Mouse (Mus musculus) intestine, embryonic 14.5 days (tissue): ENCODE measurements around the gene Dmrtc2. TPM values are rescaled to one million over a fixed set of nuclear protein-coding genes. Genes with fewer than 3 reads are reported as not detected.
"Not testable (repeated sequence)": the region's sequence is repeated elsewhere in the genome, so short reads cannot be mapped to it uniquely, and the experiment has no call there.

ENCODE experiments used
- ATAC-seq: fragments of 200-750 bp; cut with Nextera tagmentation; replicated peaks from 2 replicates; pipeline ENCODE4 v1.8.0; 2017; ENCODE audit warnings: low read depth, moderate number of reproducible peaks, moderate TSS enrichment, moderate library complexity; ENCODE audit not compliant: low FRiP score, low TSS enrichment
- DNase-seq: peaks from one replicate; pipeline ENCODE4 v3.0.0-alpha.2; 2018; ENCODE audit warnings: low spot score
- H3K27ac ChIP-seq: fragments of 300-500 bp; sonication (generic); 2 replicates; pipeline ENCODE4 v1.5.1; 2014; ENCODE audit warnings: low read depth, mild to moderate bottlenecking, control low read depth
- H3K27me3 ChIP-seq: fragments of 300-500 bp; sonication (generic); replicated peaks from 2 replicates; pipeline ENCODE4 v1.6.1; 2014; ENCODE audit warnings: low read length, control low read depth; ENCODE audit not compliant: control insufficient read depth, insufficient read depth
- H3K36me3 ChIP-seq: fragments of 300-500 bp; sonication (generic); 2 replicates; pipeline ENCODE4 v1.6.1; 2014; ENCODE audit warnings: low read length, control low read depth; ENCODE audit not compliant: control insufficient read depth, insufficient read depth
- H3K4me1 ChIP-seq: fragments of 300-500 bp; sonication (generic); replicated peaks from 2 replicates; pipeline ENCODE4 v1.6.1; 2014; ENCODE audit warnings: low read length, control low read depth, mixed read lengths; ENCODE audit not compliant: control insufficient read depth, insufficient read depth
- H3K4me2 ChIP-seq: fragments of 300-500 bp; sonication (generic); 2 replicates; pipeline ENCODE4 v1.6.1; 2014; ENCODE audit warnings: low read length
- H3K4me3 ChIP-seq: fragments of 300-500 bp; sonication (generic); 2 replicates; pipeline ENCODE4 v1.5.1; 2014; ENCODE audit warnings: low read depth, low read length, control low read depth, mixed read lengths
- H3K9ac ChIP-seq: fragments of 300-500 bp; sonication (generic); 2 replicates; pipeline ENCODE4 v1.6.1; 2014; ENCODE audit warnings: mild to moderate bottlenecking, low read length
- H3K9me3 ChIP-seq: fragments of 300-500 bp; sonication (generic); 2 replicates; pipeline ENCODE4 v1.6.1; 2016; ENCODE audit warnings: low read length, control low read depth; ENCODE audit not compliant: control insufficient read depth
- WGBS: fragments of 180-500 bp; shearing (Covaris S2); extraction: QIAGEN DNeasy Blood & Tissue Kit; methylation state at CpG from one replicate; pipeline ENCODE4 v1.1.7; 2014; 5-methylcytosine and 5-hydroxymethylcytosine counted together
- polyA plus RNA-seq: library from polyadenylated mRNA; unstranded; fragments of >200 nt; fragmentation: Nextera tagmentation; extraction: Ambion mirVana; gene quantifications from 2 replicates; pipeline ENCODE4 v1.2.1, GENCODE M21; 2014

Dmrtc2 gene
- polyA plus RNA-seq, 1 experiment from 2014 or later = not detected

DNA sequence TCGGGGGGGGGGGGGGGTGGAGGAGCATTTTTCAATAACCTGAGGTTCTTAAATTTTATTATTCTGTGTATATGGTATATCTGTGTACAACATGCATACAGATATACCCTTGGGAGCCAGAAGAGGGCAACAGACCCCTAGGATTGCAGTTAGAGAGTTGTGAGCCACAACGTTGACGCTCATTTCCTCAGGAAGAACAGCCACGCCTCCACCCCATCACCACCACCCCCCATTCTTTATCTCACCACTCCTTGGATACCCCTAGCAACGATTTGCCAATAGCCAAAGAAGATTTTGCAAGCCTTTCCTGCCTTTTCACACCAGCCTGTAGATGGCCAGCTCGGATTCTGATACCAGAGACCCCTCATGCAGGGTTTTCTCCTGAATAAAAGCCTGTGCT, 24.1 kb upstream of the Dmrtc2 start:
- Histone ChIP-seq H3K27ac (no peak overlapping the region), H3K9ac (no peak overlapping the region), H3K9me3 (no peaks in the 10 kb centered on the region), H3K4me3 (no peak overlapping the region), H3K4me2 (no peak overlapping the region), H3K4me1 (no peaks in the 10 kb centered on the region), H3K36me3 (no peaks in the 10 kb centered on the region), H3K27me3 (no peaks in the 10 kb centered on the region)
- DNase-seq = no peak
- WGBS = 4% methylated on average over 6 of the region's 6 CpGs
- ATAC-seq = 0 out of 2 replicates have a peak, but pooled peaks have one; percentile 50

DNA sequence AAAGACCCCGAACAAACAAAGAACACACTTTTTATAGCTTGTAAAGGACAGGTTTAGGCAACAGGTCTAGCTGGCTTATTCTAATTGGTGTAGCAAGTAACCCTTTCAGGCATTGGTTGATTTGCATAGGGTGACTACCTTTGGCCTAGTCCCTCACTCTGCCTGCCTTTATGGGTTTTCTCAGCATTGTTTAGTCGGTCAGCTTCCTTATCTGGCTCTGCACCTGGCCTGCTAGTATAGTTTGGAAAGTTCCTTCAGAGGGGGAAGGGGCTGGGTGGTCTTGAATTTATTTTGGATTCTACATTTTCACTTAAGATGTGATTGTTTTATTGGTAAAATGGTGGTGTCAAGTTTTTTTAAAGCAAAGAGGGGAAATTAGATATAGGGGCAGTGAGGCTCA, 23.3 kb upstream of the Dmrtc2 start:
- H3K27ac ChIP-seq, H3K4me3 ChIP-seq, H3K36me3 ChIP-seq, H3K9me3 ChIP-seq, H3K4me1 ChIP-seq, H3K27me3 ChIP-seq, H3K9ac ChIP-seq, ATAC-seq, DNase-seq, H3K4me2 ChIP-seq: not testable (repeated sequence)
- 36% methylated on average over 2 of the region's 2 CpGs for WGBS

DNA sequence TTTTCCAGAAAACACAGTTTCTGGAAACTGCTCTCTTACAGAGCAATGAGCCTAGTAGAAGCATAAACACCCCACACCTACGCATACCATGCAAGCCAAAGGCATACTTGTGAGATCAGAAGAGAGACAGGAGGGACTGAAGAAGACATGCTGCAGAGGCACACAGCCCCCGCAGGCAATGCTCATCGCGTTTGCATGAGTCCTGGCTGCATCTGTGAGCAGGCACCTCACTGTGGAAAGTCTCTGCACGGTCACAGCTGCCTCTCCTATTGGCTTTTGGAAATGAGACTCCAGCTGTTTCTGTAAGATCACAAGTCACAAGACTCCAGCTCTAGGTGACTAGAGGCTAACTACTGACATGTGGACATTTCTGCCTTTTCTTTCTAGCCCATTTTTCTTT, 19.7 kb upstream of the Dmrtc2 start:
- no peaks in the 10 kb centered on the region for H3K27me3 ChIP-seq
- no peak overlapping the region for H3K9ac ChIP-seq
- ATAC-seq = no peak
- no peaks in the 10 kb centered on the region for H3K9me3 ChIP-seq
- H3K4me3 ChIP-seq = no peak overlapping the region
- DNase-seq = no peak
- H3K4me2 ChIP-seq = no peak overlapping the region
- H3K4me1 ChIP-seq = no peaks in the 10 kb centered on the region
- WGBS = 7% methylated on average over 5 of the region's 5 CpGs
- H3K36me3 ChIP-seq = no peaks in the 10 kb centered on the region
- H3K27ac ChIP-seq = no peak overlapping the region

DNA sequence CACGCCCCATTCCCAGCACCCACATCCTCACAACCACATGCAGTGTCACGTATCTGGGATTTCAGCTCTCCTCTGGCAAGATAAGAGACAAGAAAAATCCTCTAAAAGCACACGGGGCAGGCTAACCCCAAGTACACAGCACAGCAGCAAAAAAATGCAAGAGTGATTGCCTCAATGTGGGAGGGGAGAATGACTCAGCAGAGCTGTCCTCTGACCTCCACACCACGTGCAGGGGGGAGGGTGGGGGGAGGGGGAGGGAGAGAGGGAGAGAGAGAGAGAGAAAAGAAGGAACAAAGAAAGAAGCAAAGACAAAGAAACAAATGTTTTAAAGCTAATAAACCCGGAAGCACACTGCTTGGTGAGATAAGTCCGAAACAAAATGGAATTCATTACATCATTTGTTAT, 19.0 kb upstream of the Dmrtc2 start:
- DNase-seq = peak; percentile 63
- Histone ChIP-seq H3K9ac (no peak overlapping the region), H3K4me1 (no peaks in the 10 kb centered on the region), H3K27ac (no peak overlapping the region), H3K27me3 (no peaks in the 10 kb centered on the region), H3K4me3 (no peak overlapping the region), H3K9me3 (no peaks in the 10 kb centered on the region), H3K36me3 (no peaks in the 10 kb centered on the region), H3K4me2 (no peak overlapping the region)
- ATAC-seq = peak; percentile 56; the same call in 1 of the 2 replicates
- 24% methylated on average over 6 of the region's 6 CpGs for WGBS

DNA sequence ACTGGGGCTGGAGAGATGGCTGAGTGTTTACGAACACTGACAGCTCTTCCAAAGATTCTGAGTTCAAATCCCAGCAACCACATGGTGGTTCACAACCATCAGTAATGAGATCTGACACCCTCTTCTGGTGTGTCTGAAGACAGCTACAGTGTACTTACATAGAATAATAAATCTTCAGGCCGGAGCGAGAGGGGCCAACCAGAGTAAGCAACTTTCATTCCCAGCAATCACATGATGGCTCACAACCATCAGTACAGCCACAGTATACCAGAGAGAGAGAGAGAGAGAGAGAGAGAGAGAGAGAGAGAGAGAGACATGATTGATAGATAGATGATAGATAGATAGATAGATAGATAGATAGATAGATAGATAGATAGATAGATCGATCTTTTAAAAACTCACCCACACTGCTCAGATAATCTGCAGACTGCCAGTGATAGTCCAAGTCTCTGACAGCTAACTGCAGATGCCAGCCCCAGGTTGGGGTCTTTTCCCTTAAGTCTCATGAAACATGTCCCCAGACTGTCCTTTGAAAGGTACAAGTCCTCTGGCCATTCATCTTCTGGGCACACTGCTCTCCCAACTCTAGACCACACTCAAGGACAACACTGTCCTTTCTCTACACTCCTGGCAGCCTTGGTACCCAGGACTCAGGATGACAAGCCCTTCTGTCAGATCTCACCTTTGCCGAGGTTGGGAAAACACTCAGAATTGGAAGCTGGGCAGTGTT, 18.1 kb upstream of the Dmrtc2 start:
- no peak for ATAC-seq
- Histone ChIP-seq H3K4me1 (no peaks in the 10 kb centered on the region), H3K4me3 (no peak overlapping the region)

DNA sequence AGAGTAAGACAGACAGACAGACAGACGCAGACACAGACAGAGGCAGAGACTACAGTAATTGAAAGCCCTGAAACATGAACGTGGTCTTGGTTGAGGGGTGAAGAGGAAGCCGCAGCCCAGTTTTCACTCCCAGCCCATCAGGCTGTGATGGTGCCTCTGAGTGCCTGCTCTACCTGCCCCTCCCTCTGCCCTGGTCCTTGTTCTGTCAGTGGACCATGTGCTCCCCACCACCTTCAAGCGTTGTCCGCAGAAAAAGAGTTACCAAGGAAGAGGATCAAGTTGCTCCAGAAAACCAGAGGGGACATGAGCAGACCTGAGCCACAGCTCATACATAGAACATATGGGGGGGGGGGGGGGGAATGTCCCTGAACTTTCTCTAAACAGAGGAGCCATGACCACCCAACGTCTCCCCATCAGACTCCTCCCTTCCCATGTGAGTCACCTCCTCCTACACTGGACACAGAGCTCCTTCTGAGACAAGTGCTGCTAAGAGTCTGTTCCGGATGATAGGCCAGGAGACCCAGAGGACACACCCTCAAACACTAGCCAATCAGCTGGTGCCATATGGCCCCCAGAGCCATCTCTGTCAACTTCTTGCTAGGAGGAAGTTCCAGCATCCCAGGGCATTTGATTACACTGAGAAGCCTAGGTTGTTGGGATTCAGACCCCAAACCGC, 17.2 kb upstream of the Dmrtc2 start:
- 74% methylated on average over 8 of the region's 8 CpGs for WGBS

More for the DNA sequence above, 18.1 kb upstream of the Dmrtc2 start:
- Histone ChIP-seq H3K9me3 (no peaks in the 10 kb centered on the region), H3K27me3 (no peaks in the 10 kb centered on the region), H3K4me2 (no peak overlapping the region), H3K36me3 (no peaks in the 10 kb centered on the region), H3K27ac (no peak overlapping the region), H3K9ac (no peak overlapping the region)
- 77% methylated on average over 5 of the region's 5 CpGs for WGBS
- DNase-seq = no peak

DNA sequence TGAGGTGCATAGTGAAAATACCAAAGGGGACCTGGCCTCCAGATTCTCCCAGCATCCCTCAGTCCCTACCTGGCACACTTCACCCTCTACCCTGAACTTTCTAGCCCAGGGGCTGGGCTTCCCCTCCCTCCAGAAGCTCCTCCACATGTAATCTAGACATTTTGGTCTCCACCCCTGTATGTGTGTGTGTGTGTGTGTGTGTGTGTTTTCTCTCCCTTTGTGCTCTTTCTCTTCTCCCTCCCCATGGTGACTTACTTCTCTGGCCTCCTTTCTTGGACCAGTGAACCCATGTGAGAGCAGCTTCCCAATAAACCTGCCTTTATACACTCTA, 16.7 kb upstream of the Dmrtc2 start:
- Histone ChIP-seq H3K9ac (no peak overlapping the region), H3K9me3 (no peaks in the 10 kb centered on the region)

More for the DNA sequence above, 17.2 kb upstream of the Dmrtc2 start:
- H3K4me2 ChIP-seq = no peak overlapping the region
- H3K36me3 ChIP-seq = no peaks in the 10 kb centered on the region
- no peak overlapping the region for H3K9ac ChIP-seq
- H3K4me3 ChIP-seq = no peak overlapping the region
- no peak overlapping the region for H3K27ac ChIP-seq
- no peaks in the 10 kb centered on the region for H3K4me1 ChIP-seq
- ATAC-seq (no peak; the same call in 1 of the 2 replicates), DNase-seq (no peak)
- H3K27me3 ChIP-seq = no peaks in the 10 kb centered on the region
- no peaks in the 10 kb centered on the region for H3K9me3 ChIP-seq

DNA sequence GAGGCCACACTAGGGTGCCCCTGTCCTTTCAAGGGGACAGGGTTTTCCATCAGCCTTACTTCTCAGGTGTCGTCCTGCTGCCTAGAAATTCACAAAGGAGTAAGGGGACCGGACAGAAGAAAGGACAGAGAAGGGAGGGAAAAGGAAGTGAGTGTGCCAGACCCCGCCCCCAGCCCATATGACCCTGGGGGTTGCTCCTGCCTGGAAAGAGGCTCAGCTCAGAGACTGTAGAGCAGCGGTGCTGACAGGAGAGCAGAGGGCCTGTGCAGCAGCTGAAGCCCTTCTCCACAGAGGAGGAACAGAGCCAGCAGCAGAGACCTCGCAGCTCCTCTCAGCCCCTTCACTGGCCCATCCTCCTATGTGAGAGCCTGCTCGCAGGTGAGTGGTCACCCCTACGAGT, 16.2 kb upstream of the Dmrtc2 start:
- 35% methylated on average over 7 of the region's 7 CpGs for WGBS
- Histone ChIP-seq H3K9ac (no peak overlapping the region), H3K9me3 (no peaks in the 10 kb centered on the region), H3K4me2 (no peak overlapping the region), H3K4me3 (no peak overlapping the region), H3K27ac (no peak overlapping the region), H3K27me3 (no peaks in the 10 kb centered on the region), H3K4me1 (no peaks in the 10 kb centered on the region), H3K36me3 (no peaks in the 10 kb centered on the region)
- DNase-seq (no peak), ATAC-seq (no peak)

More for the DNA sequence above, 16.7 kb upstream of the Dmrtc2 start:
- no peaks in the 10 kb centered on the region for H3K4me1 ChIP-seq
- H3K4me3 ChIP-seq = no peak overlapping the region
- ATAC-seq (no peak), DNase-seq (no peak)
- H3K27me3 ChIP-seq = no peaks in the 10 kb centered on the region
- H3K4me2 ChIP-seq = no peak overlapping the region
- no peaks in the 10 kb centered on the region for H3K36me3 ChIP-seq
- H3K27ac ChIP-seq = no peak overlapping the region
